Mouse (Mus musculus): ENCODE measurements around the gene Adarb2. TPM values are rescaled to one million over a fixed set of nuclear protein-coding genes. Genes with fewer than 3 reads are reported as not detected.

Gene Adarb2
- polyA plus RNA-seq, 1 experiment from 2014 or later, result 0.07 TPM

- H3K27me3 ChIP-seq, result no peaks in the 10 kb centered on the region
- H3K4me1 ChIP-seq (replicated peaks), result no peaks in the 10 kb centered on the region
- no peak for ATAC-seq (ENCODE audit: insufficient read depth)
- no peak overlapping the region for H3K27ac ChIP-seq (replicated peaks)
- H3K4me3 ChIP-seq (replicated peaks), result no peak overlapping the region
- no peaks in the 10 kb centered on the region for H3K36me3 ChIP-seq (replicated peaks)
- H3K4me2 ChIP-seq, result no peak overlapping the region
- 42% methylated on average over 4 of the region's 4 CpGs for WGBS (ENCODE audit: insufficient replicate concordance)
- no peaks in the 10 kb centered on the region for H3K9me3 ChIP-seq (replicated peaks)
- no peak overlapping the region for H3K9ac ChIP-seq
These were observed 197.8 kb downstream of the Adarb2 start for GRCm38 (mm10) chr13:8400265-8401041.

- H3K36me3 ChIP-seq (replicated peaks), result no peaks in the 10 kb centered on the region
- H3K27ac ChIP-seq (replicated peaks), result no peak overlapping the region
- no peak for ATAC-seq (ENCODE audit: insufficient read depth)
- no peaks in the 10 kb centered on the region for H3K27me3 ChIP-seq
- no peak overlapping the region for H3K4me3 ChIP-seq (replicated peaks)
- no peaks in the 10 kb centered on the region for H3K4me1 ChIP-seq (replicated peaks)
- no peak overlapping the region for H3K4me2 ChIP-seq
- no peaks in the 10 kb centered on the region for H3K9me3 ChIP-seq (replicated peaks)
- no peak overlapping the region for H3K9ac ChIP-seq
- WGBS (ENCODE audit: insufficient replicate concordance), result 42% methylated on average over 3 of the region's 3 CpGs
These were observed 199.7 kb downstream of the Adarb2 start for GRCm38 (mm10) chr13:8402324-8402873.

GRCm38 (mm10) chr13:8406020-8406419 lies 203.4 kb downstream of the Adarb2 start:
- H3K36me3 ChIP-seq (replicated peaks), result no peaks in the 10 kb centered on the region
- H3K27ac ChIP-seq (replicated peaks), result no peak overlapping the region
- H3K9me3 ChIP-seq (replicated peaks), result no peaks in the 10 kb centered on the region
- no peak overlapping the region for H3K9ac ChIP-seq
- H3K4me1 ChIP-seq (replicated peaks), result no peaks in the 10 kb centered on the region
- H3K4me3 ChIP-seq (replicated peaks), result no peak overlapping the region
- no peak overlapping the region for H3K4me2 ChIP-seq
- WGBS (ENCODE audit: insufficient replicate concordance), result 58% methylated on average over 6 of the region's 6 CpGs
- no peak for ATAC-seq (ENCODE audit: insufficient read depth)
- no peaks in the 10 kb centered on the region for H3K27me3 ChIP-seq

GRCm38 (mm10) chr13:8410353-8411318 lies 208.0 kb downstream of the Adarb2 start:
- 51% methylated on average over 5 of the region's 5 CpGs for WGBS (ENCODE audit: insufficient replicate concordance)
- Histone ChIP-seq H3K4me3 (replicated peaks) (no peak overlapping the region), H3K9me3 (replicated peaks) (no peaks in the 10 kb centered on the region), H3K27ac (replicated peaks) (no peak overlapping the region), H3K4me2 (no peak overlapping the region), H3K36me3 (replicated peaks) (no peaks in the 10 kb centered on the region), H3K4me1 (replicated peaks) (no peaks in the 10 kb centered on the region), H3K9ac (no peak overlapping the region), H3K27me3 (no peaks in the 10 kb centered on the region)
- no peak for ATAC-seq (ENCODE audit: insufficient read depth)

- Histone ChIP-seq H3K9ac (no peak overlapping the region), H3K4me3 (replicated peaks) (no peak overlapping the region), H3K27me3 (no peaks in the 10 kb centered on the region), H3K36me3 (replicated peaks) (no peaks in the 10 kb centered on the region), H3K4me2 (no peak overlapping the region), H3K9me3 (replicated peaks) (no peaks in the 10 kb centered on the region), H3K4me1 (replicated peaks) (no peaks in the 10 kb centered on the region), H3K27ac (replicated peaks) (no peak overlapping the region)
- no peak for ATAC-seq (ENCODE audit: insufficient read depth)
- WGBS (ENCODE audit: insufficient replicate concordance), result 66% methylated on average over 15 of the region's 15 CpGs
These were observed 221.5 kb downstream of the Adarb2 start for GRCm38 (mm10) chr13:8424019-8424719.

GRCm38 (mm10) chr13:8439188-8439835 lies 236.6 kb downstream of the Adarb2 start:
- 70% methylated on average over 4 of the region's 4 CpGs for WGBS (ENCODE audit: insufficient replicate concordance)

GRCm38 (mm10) chr13:8445415-8445814 lies 242.7 kb downstream of the Adarb2 start:
- H3K4me2 ChIP-seq, result no peak overlapping the region
- H3K9ac ChIP-seq, result no peak overlapping the region
- H3K36me3 ChIP-seq (replicated peaks), result no peaks in the 10 kb centered on the region
- WGBS (ENCODE audit: insufficient replicate concordance), result 14% methylated on average over 2 of the region's 2 CpGs
- H3K9me3 ChIP-seq (replicated peaks), result no peaks in the 10 kb centered on the region
- no peaks in the 10 kb centered on the region for H3K27me3 ChIP-seq
- ATAC-seq (ENCODE audit: insufficient read depth), result no peak
- H3K4me1 ChIP-seq (replicated peaks), result no peaks in the 10 kb centered on the region
- H3K27ac ChIP-seq (replicated peaks), result no peak overlapping the region
- no peak overlapping the region for H3K4me3 ChIP-seq (replicated peaks)

More at GRCm38 (mm10) chr13:8439188-8439835, 236.6 kb downstream of the Adarb2 start:
- no peak overlapping the region for H3K27ac ChIP-seq (replicated peaks)
- no peaks in the 10 kb centered on the region for H3K36me3 ChIP-seq (replicated peaks)
- no peaks in the 10 kb centered on the region for H3K9me3 ChIP-seq (replicated peaks)
- no peak overlapping the region for H3K9ac ChIP-seq
- H3K27me3 ChIP-seq, result no peaks in the 10 kb centered on the region
- no peak for ATAC-seq (ENCODE audit: insufficient read depth)
- no peak overlapping the region for H3K4me3 ChIP-seq (replicated peaks)
- H3K4me1 ChIP-seq (replicated peaks), result no peaks in the 10 kb centered on the region
- no peak overlapping the region for H3K4me2 ChIP-seq

- no peak for ATAC-seq (ENCODE audit: insufficient read depth)
- WGBS (ENCODE audit: insufficient replicate concordance), result 58% methylated on average over 8 of the region's 8 CpGs
- H3K27me3 ChIP-seq, result no peaks in the 10 kb centered on the region
These were observed 245.7 kb downstream of the Adarb2 start for GRCm38 (mm10) chr13:8448192-8448879.

GRCm38 (mm10) chr13:8451581-8451980 lies 248.9 kb downstream of the Adarb2 start:
- no peak overlapping the region for H3K4me2 ChIP-seq
- H3K9ac ChIP-seq, result no peak overlapping the region
- H3K9me3 ChIP-seq (replicated peaks), result no peaks in the 10 kb centered on the region
- WGBS (ENCODE audit: insufficient replicate concordance), result 73% methylated on average over 4 of the region's 4 CpGs
- H3K27me3 ChIP-seq, result no peaks in the 10 kb centered on the region
- H3K4me1 ChIP-seq (replicated peaks), result no peaks in the 10 kb centered on the region; the same call in 1 of the 2 replicates
- H3K27ac ChIP-seq (replicated peaks), result no peak overlapping the region
- no peak overlapping the region for H3K4me3 ChIP-seq (replicated peaks)
- no peak for ATAC-seq (ENCODE audit: insufficient read depth)
- no peaks in the 10 kb centered on the region for H3K36me3 ChIP-seq (replicated peaks)

More at GRCm38 (mm10) chr13:8448192-8448879, 245.7 kb downstream of the Adarb2 start:
- Histone ChIP-seq H3K4me2 (no peak overlapping the region), H3K27ac (replicated peaks) (no peak overlapping the region), H3K9me3 (replicated peaks) (no peaks in the 10 kb centered on the region), H3K4me3 (replicated peaks) (no peak overlapping the region), H3K4me1 (replicated peaks) (no peaks in the 10 kb centered on the region), H3K9ac (no peak overlapping the region), H3K36me3 (replicated peaks) (no peaks in the 10 kb centered on the region)

GRCm38 (mm10) chr13:8456886-8457285 lies 254.2 kb downstream of the Adarb2 start:
- no peak for ATAC-seq (ENCODE audit: insufficient read depth)
- WGBS (ENCODE audit: insufficient replicate concordance), result 4% methylated on average over 3 of the region's 3 CpGs

More at GRCm38 (mm10) chr13:8456886-8457285, 254.2 kb downstream of the Adarb2 start:
- Histone ChIP-seq H3K4me2 (no peak overlapping the region), H3K9me3 (replicated peaks) (no peaks in the 10 kb centered on the region), H3K4me3 (replicated peaks) (no peak overlapping the region), H3K27me3 (no peaks in the 10 kb centered on the region), H3K9ac (no peak overlapping the region), H3K4me1 (replicated peaks) (no peaks in the 10 kb centered on the region; the same call in 1 of the 2 replicates), H3K36me3 (replicated peaks) (no peaks in the 10 kb centered on the region), H3K27ac (replicated peaks) (no peak overlapping the region)

All from liver, embryonic 15.5 days (tissue).